8 mouse cellular contexts compared by ENCODE assay signal in the genomic region with DNA sequence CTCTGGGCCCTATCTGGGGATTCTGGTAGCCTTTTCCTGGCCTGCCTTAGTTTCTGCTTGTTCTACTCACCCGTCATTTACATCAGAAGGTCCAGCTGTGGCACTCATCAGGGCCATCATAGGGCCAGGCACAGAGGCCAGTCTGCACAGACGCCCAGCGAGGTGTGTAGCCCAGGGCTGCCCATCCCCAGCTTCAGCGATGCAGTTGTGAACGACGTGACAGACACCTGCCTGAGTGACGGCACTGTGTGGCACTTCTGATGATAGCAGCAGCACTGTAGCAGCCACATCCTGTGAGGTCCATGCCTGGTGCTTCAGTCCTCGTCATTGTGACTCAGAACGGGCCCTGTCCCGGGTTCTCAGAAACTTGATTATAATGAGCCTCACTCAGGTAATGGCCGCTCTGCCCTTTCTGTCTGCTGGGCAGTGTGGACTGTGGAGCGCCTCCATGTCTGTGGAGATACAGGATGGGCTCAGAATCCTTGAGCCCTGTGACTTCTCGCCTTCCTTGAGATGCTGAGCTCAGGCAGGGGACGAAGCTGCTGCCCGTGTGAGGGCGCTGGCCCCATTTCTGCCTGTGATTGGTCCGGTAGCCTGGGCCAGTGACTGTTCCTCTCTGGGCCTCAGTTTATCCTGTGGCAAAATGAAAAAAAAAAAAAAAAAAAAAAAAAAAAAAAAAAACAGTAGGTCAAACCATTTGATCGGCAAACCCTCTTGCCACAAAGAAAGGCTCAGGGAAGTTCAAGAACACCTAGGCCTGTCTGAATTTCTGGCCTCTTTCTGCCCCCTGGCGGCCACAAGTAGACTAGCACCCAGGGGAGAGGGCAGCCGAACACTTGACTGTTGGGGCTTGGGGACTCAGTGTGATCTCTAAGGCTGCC. TPM values are rescaled to one million over a fixed set of nuclear protein-coding genes. Genes with fewer than 3 reads are reported as not detected.
DNase-seq lines count a peak whose midpoint lies in the region; ATAC-seq and TF ChIP-seq lines count a peak whose summit lies in the region.

No protein-coding gene starts in this region.

- H3K9me3 ChIP-seq in liver, embryonic 12.5 days (replicated peaks), result no peaks in the 10 kb centered on the region
- H3K9me3 ChIP-seq in neural tube, embryonic 11.5 days (ENCODE audit: control insufficient read depth, low read length), result no peaks in the 10 kb centered on the region

- H3K27ac ChIP-seq in cortical plate, adult 2 months (ENCODE audit: insufficient read depth, low read length), result no peak overlapping the region
- H3K27ac ChIP-seq in liver, embryonic 12.5 days, result no peak overlapping the region
- H3K27ac ChIP-seq in neural tube, embryonic 11.5 days (ENCODE audit: low read depth, low read length), result no peak overlapping the region
- H3K27ac ChIP-seq in testis, adult 2 months (ENCODE audit: control insufficient read depth, insufficient read depth, low read depth, low read length), result no peak overlapping the region

- H3K27me3 ChIP-seq in liver, embryonic 12.5 days (replicated peaks), result peaks cover 13% of the 10 kb centered on the region
- no peaks in the 10 kb centered on the region for H3K27me3 ChIP-seq in neural tube, embryonic 11.5 days (ENCODE audit: control insufficient read depth, insufficient read depth, low read length)
- H3K27me3 ChIP-seq in testis, adult 2 months (ENCODE audit: control insufficient read depth, insufficient read depth, low read length), result no peaks in the 10 kb centered on the region

- H3K4me1 ChIP-seq in cortical plate, adult 2 months (ENCODE audit: control insufficient read depth, insufficient read depth, low read length), result no peaks in the 10 kb centered on the region
- H3K4me1 ChIP-seq in liver, embryonic 12.5 days, result peaks cover 15% of the 10 kb centered on the region
- H3K4me1 ChIP-seq in neural tube, embryonic 11.5 days (ENCODE audit: control insufficient read depth, insufficient read depth, low read length), result no peaks in the 10 kb centered on the region
- H3K4me1 ChIP-seq in testis, adult 2 months (ENCODE audit: control insufficient read depth, insufficient read depth, low read length), result peaks cover 2% of the 10 kb centered on the region

- ATAC-seq in liver, embryonic 12.5 days, result peak; percentile 27; the same call in 1 of the 2 replicates
- ATAC-seq in neural tube, embryonic 11.5 days (ENCODE audit: insufficient read depth, low FRiP score, low TSS enrichment), result peak; percentile 74

- peak; percentile 87 for TF ChIP-seq CTCF in cortical plate, adult 2 months (IDR thresholded peaks at IDR 0.05; ENCODE audit: extremely low read depth, insufficient read depth, low read length)
- peak; percentile 93 for TF ChIP-seq CTCF in testis, adult 2 months (IDR thresholded peaks at IDR 0.05; ENCODE audit: control insufficient read depth, insufficient read depth, insufficient replicate concordance, low read depth, low read length)

- H3K36me3 ChIP-seq in liver, embryonic 12.5 days, result no peaks in the 10 kb centered on the region
- H3K36me3 ChIP-seq in neural tube, embryonic 11.5 days (ENCODE audit: control insufficient read depth, insufficient read depth, low read length), result no peaks in the 10 kb centered on the region
- no peaks in the 10 kb centered on the region for H3K36me3 ChIP-seq in testis, adult 2 months (ENCODE audit: control insufficient read depth, insufficient read depth, low read length)

- H3K4me3 ChIP-seq in cortical plate, adult 2 months (ENCODE audit: insufficient read depth, low read length), result no peak overlapping the region
- H3K4me3 ChIP-seq in liver, embryonic 12.5 days, result no peak overlapping the region
- no peak overlapping the region for H3K4me3 ChIP-seq in neural tube, embryonic 11.5 days (ENCODE audit: low read depth, low read length)
- peak overlapping the region; percentile 70 for H3K4me3 ChIP-seq in testis, adult 2 months (ENCODE audit: control insufficient read depth, low read depth, low read length)

- WGBS in liver, embryonic 12.5 days (ENCODE audit: insufficient replicate concordance), result 68% methylated on average over 20 of the region's 20 CpGs
- 71% methylated on average over 20 of the region's 20 CpGs for WGBS in neural tube, embryonic 11.5 days

- H3K4me2 ChIP-seq in liver, embryonic 12.5 days, result no peak overlapping the region
- no peak overlapping the region for H3K4me2 ChIP-seq in neural tube, embryonic 11.5 days (ENCODE audit: low read depth)

- no peak for TF ChIP-seq POLR2A in cortical plate, adult 2 months (IDR thresholded peaks at IDR 0.05; ENCODE audit: extremely low read depth, insufficient read depth, low read length)
- no peak for TF ChIP-seq POLR2A in testis, adult 2 months (IDR thresholded peaks at IDR 0.05; ENCODE audit: control insufficient read depth, low read depth, low read length)

- H3K9ac ChIP-seq in liver, embryonic 12.5 days, result no peak overlapping the region
- no peak overlapping the region for H3K9ac ChIP-seq in neural tube, embryonic 11.5 days (ENCODE audit: low read length)

- DNase-seq in A20 (ENCODE audit: low read depth, low spot score) (peak; percentile 75), ZHBTc4 (ENCODE audit: low read depth, low spot score) (peak; percentile 88)
- DNase-seq in heart, adult 11 months, result peak; percentile 85
- peak; percentile 73 for DNase-seq in kidney, adult 18-20 months
- DNase-seq in neural tube, embryonic 11.5 days (ENCODE audit: low spot score), result peak; percentile 73

RNA-seq across cellular contexts. Expression of a gene that starts 22.4 kb away (rescaled TPM):
- polyA plus RNA-seq in cortical plate, adult 2 months (2012; rRNA removed), result 0.15 and 0.40 TPM in 2 replicates
- polyA plus RNA-seq in liver, embryonic 12.5 days (2016; fragmentation: Nextera tagmentation; extraction: Ambion mirVana), result 1.3 and 1.5 TPM in 2 replicates
- polyA plus RNA-seq in neural tube, embryonic 11.5 days (2014; fragmentation: Nextera tagmentation; extraction: Ambion mirVana), result 0.12 and 0.28 TPM in 2 replicates
- 2.8 TPM in 2 replicates for polyA plus RNA-seq in testis, adult 2 months (2012; rRNA removed)

RNA-seq across cellular contexts. Expression of a gene that starts 33.5 kb away (rescaled TPM):
- polyA plus RNA-seq in cortical plate, adult 2 months (2012; rRNA removed), result 0.08 and 0.21 TPM in 2 replicates
- polyA plus RNA-seq in liver, embryonic 12.5 days (2016; fragmentation: Nextera tagmentation; extraction: Ambion mirVana), result 0.08 TPM in 1 of 2 replicates, not detected in the other
- 0.23 TPM in 1 of 2 replicates, not detected in the other for polyA plus RNA-seq in neural tube, embryonic 11.5 days (2014; fragmentation: Nextera tagmentation; extraction: Ambion mirVana)
- polyA plus RNA-seq in testis, adult 2 months (2012; rRNA removed), result 237 and 290 TPM in 2 replicates

RNA-seq across cellular contexts. Expression of a gene that starts 57.2 kb away (rescaled TPM):
- polyA plus RNA-seq in cortical plate, adult 2 months (2012; rRNA removed), result 18.2 and 19.7 TPM in 2 replicates
- 65.2 and 65.3 TPM in 2 replicates for polyA plus RNA-seq in liver, embryonic 12.5 days (2016; fragmentation: Nextera tagmentation; extraction: Ambion mirVana)
- polyA plus RNA-seq in neural tube, embryonic 11.5 days (2014; fragmentation: Nextera tagmentation; extraction: Ambion mirVana), result 98.6 and 103 TPM in 2 replicates
- 16.7 and 18.0 TPM in 2 replicates for polyA plus RNA-seq in testis, adult 2 months (2012; rRNA removed)

Comparison
In these comparisons a context has a peak if more than half of its experiments do, and no peak if none do; other contexts are left out.
1. RNA of a gene that starts 33.5 kb away (polyA plus RNA-seq): 237 to 290 TPM in testis, adult 2 months; 0.23 TPM in neural tube, embryonic 11.5 days, 0.08 to 0.21 TPM in cortical plate, adult 2 months and 0.08 TPM in liver, embryonic 12.5 days; every median in the first group is over 100 times any median in the second.
2. Peak in every context shown above with its lines, with median percentiles within 50 percentile points of each other: DNase-seq.